Mouse (Mus musculus): ENCODE data around the gene Olfr589. TPM values are rescaled to one million over a fixed set of nuclear protein-coding genes. Genes with fewer than 3 reads are reported as not detected.

Olfr589 gene
- total RNA-seq (2023), result not detected

GRCm38 (mm10) chr7:103156256-103156655, at the start of gene Olfr589:
TSS of gene Olfr589 (minus strand) at chr7:103156356.

GRCm38 (mm10) chr7:103184503-103184902, 28.3 kb upstream of the Olfr589 start, which contains the start of gene Olfr592:
TSS of gene Olfr592 (plus strand) at chr7:103184803.

GRCm38 (mm10) chr7:103178240-103178639, 22.1 kb upstream of the Olfr589 start, which contains the start of gene Olfr591:
TSS of gene Olfr591 (minus strand) at chr7:103178340.

GRCm38 (mm10) chr7:103140579-103140978, 15.6 kb downstream of the Olfr589 start, which contains the start of gene Olfr588-ps1:
TSS of gene Olfr588-ps1 (plus strand) at chr7:103140879.

GRCm38 (mm10) chr7:103125538-103125937, 30.6 kb downstream of the Olfr589 start, which contains the start of gene Olfr586:
TSS of gene Olfr586 (minus strand) at chr7:103125638.

Other genes with a start within 250 kb of the Olfr589 start
- not detected for gene Olfr571, start 238.8 kb downstream of the Olfr589 start, total RNA-seq (2023)
- gene Olfr572, start 231.9 kb downstream of the Olfr589 start, total RNA-seq (2023), result not detected
- not detected for gene Olfr573-ps1, start 213.8 kb downstream of the Olfr589 start, total RNA-seq (2023)
- not detected for gene Olfr574, start 207.9 kb downstream of the Olfr589 start, total RNA-seq (2023)
- not detected for gene Olfr575, start 197.6 kb downstream of the Olfr589 start, total RNA-seq (2023)
- not detected for gene Olfr576, start 193.7 kb downstream of the Olfr589 start, total RNA-seq (2023)
- not detected for gene Olfr577, start 180.4 kb downstream of the Olfr589 start, total RNA-seq (2023)
- not detected for gene Olfr578, start 167.0 kb downstream of the Olfr589 start, total RNA-seq (2023)
- not detected for gene Olfr582, start 118.3 kb downstream of the Olfr589 start, total RNA-seq (2023)
- not detected for gene Olfr583, start 105.1 kb downstream of the Olfr589 start, total RNA-seq (2023)
- gene Olfr584, start 74.5 kb downstream of the Olfr589 start, total RNA-seq (2023), result not detected
- not detected for gene Olfr585, start 58.6 kb downstream of the Olfr589 start, total RNA-seq (2023)
- not detected for gene Olfr586, start 30.7 kb downstream of the Olfr589 start, total RNA-seq (2023)
- gene Olfr588-ps1, start 15.5 kb downstream of the Olfr589 start, total RNA-seq (2023), result not detected
- gene Olfr591, start 22.0 kb upstream of the Olfr589 start, total RNA-seq (2023), result not detected
- not detected for gene Olfr592, start 28.4 kb upstream of the Olfr589 start, total RNA-seq (2023)
- not detected for gene Olfr593, start 55.5 kb upstream of the Olfr589 start, total RNA-seq (2023)
- not detected for gene Olfr594, start 60.6 kb upstream of the Olfr589 start, total RNA-seq (2023)
- gene Usp17ld, start 96.1 kb upstream of the Olfr589 start, total RNA-seq (2023), result not detected
- not detected for gene Olfr596, start 149.3 kb upstream of the Olfr589 start, total RNA-seq (2023)
- gene Olfr597, start 160.0 kb upstream of the Olfr589 start, total RNA-seq (2023), result not detected
- not detected for gene Olfr598, start 167.2 kb upstream of the Olfr589 start, total RNA-seq (2023)
- gene Olfr599, start 179.6 kb upstream of the Olfr589 start, total RNA-seq (2023), result not detected
- gene Olfr600, start 193.3 kb upstream of the Olfr589 start, total RNA-seq (2023), result not detected
- gene Olfr601, start 206.3 kb upstream of the Olfr589 start, total RNA-seq (2023), result not detected
- gene Olfr603, start 229.8 kb upstream of the Olfr589 start, total RNA-seq (2023), result not detected